Mouse (Mus musculus) E14TG2a.4 (cell line): ENCODE results near the gene Itk.
"Not testable (repeated sequence)": the region's sequence is repeated elsewhere in the genome, so short reads cannot be mapped to it uniquely, and the experiment has no call there.

Experiments
- H3K27me3 ChIP-seq: 2 replicates; pipeline ENCODE4 v1.6.1; 2014; ENCODE audit warnings: low read length, control low read depth; ENCODE audit not compliant: insufficient read depth
- H3K36me3 ChIP-seq: 2 replicates; pipeline ENCODE4 v1.6.1; 2014; ENCODE audit warnings: low read length, control low read depth; ENCODE audit not compliant: insufficient read depth
- H3K4me1 ChIP-seq: replicated peaks from 2 replicates; pipeline ENCODE4 v1.6.1; 2014; ENCODE audit warnings: low read depth, low read length, control low read depth
- H3K4me3 ChIP-seq: replicated peaks from 2 replicates; pipeline ENCODE4 v1.5.1; 2014; ENCODE audit warnings: mild to moderate bottlenecking, low read length
- H3K9me3 ChIP-seq: 2 replicates; pipeline ENCODE4 v1.6.1; 2014; ENCODE audit warnings: low read length, control low read depth
- CTCF ChIP-seq: conservative IDR thresholded peaks from 2 replicates; pipeline ENCODE4 v1.5.1; 2014; ENCODE audit warnings: low read length
- NANOG ChIP-seq: IDR thresholded peaks from 2 replicates; pipeline ENCODE4 v1.6.1; 2014; ENCODE audit warnings: borderline replicate concordance, low read length, mixed read lengths
- POU5F1 ChIP-seq: IDR thresholded peaks from 2 replicates; pipeline ENCODE4 v1.6.1; 2014; ENCODE audit warnings: low read length, borderline replicate concordance

Gene Itk

GRCm38 (mm10) chr11:46389336-46390117 lies at the start of gene Itk:
Itk (minus strand) TSS chr11:46389515.
- no peaks in the 10 kb centered on the region for H3K4me1 ChIP-seq
- H3K9me3 ChIP-seq = no peaks in the 10 kb centered on the region
- no peak within 1 kb of the TSS for H3K4me3 ChIP-seq
- no peaks in the 10 kb centered on the region for H3K27me3 ChIP-seq
- H3K36me3 ChIP-seq = no peaks in the 10 kb centered on the region
- no peak for TF ChIP-seq CTCF
- no peak for TF ChIP-seq POU5F1
- no peak for TF ChIP-seq NANOG

GRCm38 (mm10) chr11:46437459-46438000 lies 48.2 kb upstream of the Itk start:
- peaks cover 41% of the 10 kb centered on the region for H3K36me3 ChIP-seq
- H3K4me1 ChIP-seq = peaks cover 25% of the 10 kb centered on the region
- TF ChIP-seq POU5F1 = no peak
- TF ChIP-seq CTCF = no peak
- no peak for TF ChIP-seq NANOG
- no peaks in the 10 kb centered on the region for H3K9me3 ChIP-seq
- no peaks in the 10 kb centered on the region for H3K27me3 ChIP-seq
- peak overlapping the region; percentile 99 for H3K4me3 ChIP-seq

- Histone ChIP-seq H3K36me3 (peaks cover 35% of the 10 kb centered on the region), H3K27me3 (no peaks in the 10 kb centered on the region), H3K4me1 (peaks cover 25% of the 10 kb centered on the region), H3K9me3 (no peaks in the 10 kb centered on the region), H3K4me3 (peak within 1 kb of the TSS; percentile 99)
- no peak for TF ChIP-seq POU5F1
- no peak for TF ChIP-seq CTCF
- no peak for TF ChIP-seq NANOG
These were observed 47.6 kb upstream of the Itk start, which contains the start of gene Med7 for GRCm38 (mm10) chr11:46436760-46437458. Med7 (plus strand) TSS chr11:46436925.

- H3K4me3 ChIP-seq = no peak overlapping the region
- TF ChIP-seq POU5F1 (no peak), NANOG (no peak), CTCF (no peak)
- no peaks in the 10 kb centered on the region for H3K27me3 ChIP-seq
- H3K36me3 ChIP-seq = peaks cover 20% of the 10 kb centered on the region
- H3K9me3 ChIP-seq = no peaks in the 10 kb centered on the region
- H3K4me1 ChIP-seq = peaks cover 31% of the 10 kb centered on the region
These were observed 46.0 kb upstream of the Itk start for GRCm38 (mm10) chr11:46435363-46435762.

DNA sequence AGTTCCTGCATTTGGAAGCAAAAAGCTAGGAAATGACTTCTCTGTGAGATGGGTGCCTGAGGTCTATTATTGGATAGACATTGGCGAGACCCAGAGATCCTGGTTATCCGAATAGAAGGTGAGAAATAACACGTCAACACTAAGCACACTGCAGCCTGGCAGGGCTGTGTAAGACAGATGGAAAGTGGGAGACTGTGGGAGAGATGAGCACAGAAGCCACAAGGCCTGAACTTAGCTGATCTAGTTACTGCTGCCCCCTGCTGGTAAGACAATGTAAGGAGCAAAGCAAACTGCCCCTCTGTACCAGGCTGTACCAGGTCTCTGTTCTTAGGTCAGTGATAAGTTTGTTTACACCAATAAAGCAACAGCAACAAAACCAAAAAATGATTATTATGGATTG lies 41.8 kb upstream of the Itk start:
- H3K36me3 ChIP-seq = no peaks in the 10 kb centered on the region
- H3K9me3 ChIP-seq = no peaks in the 10 kb centered on the region
- TF ChIP-seq POU5F1 = no peak
- TF ChIP-seq NANOG = no peak
- TF ChIP-seq CTCF = peak; percentile 71
- no peaks in the 10 kb centered on the region for H3K27me3 ChIP-seq
- peaks cover 15% of the 10 kb centered on the region for H3K4me1 ChIP-seq
- no peak overlapping the region for H3K4me3 ChIP-seq

GRCm38 (mm10) chr11:46430123-46430522 lies 40.8 kb upstream of the Itk start:
- no peak for TF ChIP-seq POU5F1
- TF ChIP-seq CTCF = no peak
- no peak for TF ChIP-seq NANOG
- H3K4me3 ChIP-seq = no peak overlapping the region
- peaks cover 13% of the 10 kb centered on the region for H3K4me1 ChIP-seq
- no peaks in the 10 kb centered on the region for H3K27me3 ChIP-seq
- H3K36me3 ChIP-seq = no peaks in the 10 kb centered on the region
- H3K9me3 ChIP-seq = no peaks in the 10 kb centered on the region

DNA sequence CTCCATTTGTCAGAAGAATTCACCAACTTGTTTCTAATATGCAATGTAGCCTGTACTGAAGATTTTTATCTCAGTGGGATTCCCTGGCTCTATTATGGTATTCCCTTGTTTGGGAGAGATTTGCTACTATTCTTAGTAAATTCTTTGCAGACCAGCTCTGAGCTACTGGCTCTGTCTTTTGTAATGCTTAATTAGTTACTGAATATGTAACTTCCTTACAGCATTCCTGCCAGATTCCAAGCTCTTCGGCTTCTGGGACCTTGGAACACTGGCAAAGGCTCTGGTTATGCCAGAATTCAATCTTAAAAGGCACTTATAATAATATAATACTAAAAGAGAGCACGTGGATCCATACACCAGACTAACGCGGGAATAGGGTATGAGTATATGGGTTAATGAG lies 38.8 kb upstream of the Itk start:
- H3K4me1 ChIP-seq = peaks cover 13% of the 10 kb centered on the region
- H3K4me3 ChIP-seq, H3K36me3 ChIP-seq, H3K9me3 ChIP-seq, H3K27me3 ChIP-seq: not testable (repeated sequence)

GRCm38 (mm10) chr11:46421086-46421888 lies 32.0 kb upstream of the Itk start:
- Histone ChIP-seq H3K36me3 (no peaks in the 10 kb centered on the region), H3K4me1 (peaks cover 19% of the 10 kb centered on the region), H3K27me3 (no peaks in the 10 kb centered on the region), H3K9me3 (no peaks in the 10 kb centered on the region), H3K4me3 (no peak overlapping the region)
- no peak for TF ChIP-seq CTCF
- TF ChIP-seq NANOG = no peak
- no peak for TF ChIP-seq POU5F1
